Mouse (Mus musculus): ENCODE measurements around the gene Ephb2. TPM values are rescaled to one million over a fixed set of nuclear protein-coding genes. Genes with fewer than 3 reads are reported as not detected.

The Ephb2 gene
- polyA plus RNA-seq, 1 experiment from 2014 or later, result 5.8 TPM

- 7% methylated on average over 9 of the region's 9 CpGs for WGBS
- Histone ChIP-seq H3K4me2 (no peak overlapping the region), H3K36me3 (no peaks in the 10 kb centered on the region), H3K4me3 (no peak overlapping the region), H3K9ac (no peak overlapping the region), H3K27me3 (no peaks in the 10 kb centered on the region), H3K4me1 (peaks cover 26% of the 10 kb centered on the region), H3K27ac (no peak overlapping the region), H3K9me3 (no peaks in the 10 kb centered on the region)
- ATAC-seq (ENCODE audit: borderline replicate concordance, extremely low read depth, low FRiP score, low TSS enrichment), result no peak
These were observed 59.3 kb downstream of the Ephb2 start for GRCm38 (mm10) chr4:136776471-136776892.

- Histone ChIP-seq H3K4me1 (peaks cover 22% of the 10 kb centered on the region), H3K27ac (no peak overlapping the region), H3K27me3 (no peaks in the 10 kb centered on the region), H3K9ac (no peak overlapping the region), H3K4me2 (no peak overlapping the region), H3K36me3 (no peaks in the 10 kb centered on the region), H3K9me3 (no peaks in the 10 kb centered on the region), H3K4me3 (no peak overlapping the region)
- no peak for ATAC-seq (ENCODE audit: borderline replicate concordance, extremely low read depth, low FRiP score, low TSS enrichment)
- 73% methylated on average over 2 of the region's 2 CpGs for WGBS
These were observed 59.9 kb downstream of the Ephb2 start for GRCm38 (mm10) chr4:136775903-136776302.

- H3K9me3 ChIP-seq, result no peaks in the 10 kb centered on the region
- H3K4me1 ChIP-seq, result peaks cover 12% of the 10 kb centered on the region
- H3K9ac ChIP-seq, result no peak overlapping the region
- 53% methylated on average over 3 of the region's 3 CpGs for WGBS
- no peaks in the 10 kb centered on the region for H3K36me3 ChIP-seq
- H3K4me2 ChIP-seq, result no peak overlapping the region
- H3K27me3 ChIP-seq, result no peaks in the 10 kb centered on the region
- no peak overlapping the region for H3K4me3 ChIP-seq
- H3K27ac ChIP-seq, result no peak overlapping the region
- no peak for ATAC-seq (ENCODE audit: borderline replicate concordance, extremely low read depth, low FRiP score, low TSS enrichment)
These were observed 61.6 kb downstream of the Ephb2 start for GRCm38 (mm10) chr4:136774201-136774600.

DNA sequence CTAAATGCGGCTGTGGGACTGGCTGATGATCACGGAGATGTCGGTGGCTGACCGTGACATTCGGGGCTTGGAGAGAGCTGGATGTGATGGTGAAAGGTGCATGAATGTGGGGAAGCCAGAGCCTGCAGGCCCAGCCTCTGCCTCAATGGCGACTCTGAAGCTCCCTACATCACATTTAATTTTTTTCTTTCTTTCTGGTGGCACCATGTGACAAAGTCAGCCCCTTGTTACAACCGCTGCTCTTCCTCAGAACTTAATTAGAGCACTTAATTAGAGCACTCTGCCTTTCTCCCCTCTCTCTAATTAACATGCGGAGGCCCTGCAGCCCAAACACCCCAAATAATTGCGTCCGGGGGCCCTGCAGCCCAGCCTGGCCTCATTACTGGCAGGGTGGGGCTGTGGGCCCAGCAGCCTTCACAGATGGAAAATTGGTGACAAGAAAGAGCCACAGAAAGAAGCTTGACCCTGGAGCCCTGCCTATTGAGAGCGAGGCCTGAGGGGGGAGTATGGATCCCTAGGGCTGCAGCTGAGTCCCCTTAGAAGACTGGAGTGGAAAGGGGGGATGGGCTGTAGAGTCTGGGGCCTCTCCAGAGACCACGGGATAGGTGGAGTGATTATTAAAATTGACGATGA is 62.7 kb downstream of the Ephb2 start:
- H3K36me3 ChIP-seq, result no peaks in the 10 kb centered on the region
- no peaks in the 10 kb centered on the region for H3K27me3 ChIP-seq
- no peak for ATAC-seq (ENCODE audit: borderline replicate concordance, extremely low read depth, low FRiP score, low TSS enrichment)
- H3K27ac ChIP-seq, result no peak overlapping the region
- H3K9ac ChIP-seq, result no peak overlapping the region
- H3K4me3 ChIP-seq, result no peak overlapping the region
- H3K4me1 ChIP-seq, result peaks cover 12% of the 10 kb centered on the region
- H3K4me2 ChIP-seq, result no peak overlapping the region
- WGBS, result 86% methylated on average over 13 of the region's 13 CpGs
- H3K9me3 ChIP-seq, result no peaks in the 10 kb centered on the region

DNA sequence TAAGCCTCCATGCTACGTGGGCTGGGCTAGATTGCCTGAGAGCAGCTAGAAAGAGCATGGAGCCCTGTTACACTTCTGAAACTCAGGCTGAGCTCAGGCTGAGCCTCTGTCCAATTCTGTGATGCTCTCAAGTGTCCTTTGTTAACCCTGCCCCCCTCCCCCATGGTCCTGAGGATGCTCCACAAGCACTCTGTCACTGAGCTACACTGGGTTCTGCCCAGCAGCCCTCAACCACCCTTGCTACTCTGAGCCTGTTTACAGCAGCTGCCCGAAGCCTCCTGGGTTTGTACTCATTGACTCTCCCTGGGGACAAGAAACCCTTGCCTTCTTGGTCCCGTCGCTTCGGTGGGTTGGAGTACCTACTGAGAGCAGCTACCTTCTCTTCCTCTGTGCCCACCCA is 63.5 kb downstream of the Ephb2 start:
- no peak overlapping the region for H3K4me3 ChIP-seq
- H3K27ac ChIP-seq, result no peak overlapping the region
- no peaks in the 10 kb centered on the region for H3K36me3 ChIP-seq
- WGBS, result 89% methylated on average over 5 of the region's 5 CpGs
- no peak overlapping the region for H3K9ac ChIP-seq
- peaks cover 12% of the 10 kb centered on the region for H3K4me1 ChIP-seq
- H3K9me3 ChIP-seq, result no peaks in the 10 kb centered on the region
- ATAC-seq (ENCODE audit: borderline replicate concordance, extremely low read depth, low FRiP score, low TSS enrichment), result no peak
- no peaks in the 10 kb centered on the region for H3K27me3 ChIP-seq
- no peak overlapping the region for H3K4me2 ChIP-seq

GRCm38 (mm10) chr4:136770718-136771117 is 65.1 kb downstream of the Ephb2 start:
- H3K36me3 ChIP-seq, result no peaks in the 10 kb centered on the region
- H3K9ac ChIP-seq, result no peak overlapping the region
- 65% methylated on average over 17 of the region's 17 CpGs for WGBS
- H3K9me3 ChIP-seq, result no peaks in the 10 kb centered on the region
- H3K4me2 ChIP-seq, result no peak overlapping the region
- no peak overlapping the region for H3K27ac ChIP-seq
- no peak overlapping the region for H3K4me3 ChIP-seq
- no peak for ATAC-seq (ENCODE audit: borderline replicate concordance, extremely low read depth, low FRiP score, low TSS enrichment)
- H3K27me3 ChIP-seq, result no peaks in the 10 kb centered on the region
- no peaks in the 10 kb centered on the region for H3K4me1 ChIP-seq

- ATAC-seq (ENCODE audit: borderline replicate concordance, extremely low read depth, low FRiP score, low TSS enrichment), result no peak
- 92% methylated on average over 3 of the region's 3 CpGs for WGBS
- Histone ChIP-seq H3K36me3 (no peaks in the 10 kb centered on the region), H3K27ac (no peak overlapping the region), H3K27me3 (no peaks in the 10 kb centered on the region), H3K9me3 (no peaks in the 10 kb centered on the region), H3K4me1 (peaks cover 4% of the 10 kb centered on the region), H3K4me3 (no peak overlapping the region), H3K4me2 (no peak overlapping the region), H3K9ac (no peak overlapping the region)
These were observed 67.3 kb downstream of the Ephb2 start for GRCm38 (mm10) chr4:136768499-136768898.

DNA sequence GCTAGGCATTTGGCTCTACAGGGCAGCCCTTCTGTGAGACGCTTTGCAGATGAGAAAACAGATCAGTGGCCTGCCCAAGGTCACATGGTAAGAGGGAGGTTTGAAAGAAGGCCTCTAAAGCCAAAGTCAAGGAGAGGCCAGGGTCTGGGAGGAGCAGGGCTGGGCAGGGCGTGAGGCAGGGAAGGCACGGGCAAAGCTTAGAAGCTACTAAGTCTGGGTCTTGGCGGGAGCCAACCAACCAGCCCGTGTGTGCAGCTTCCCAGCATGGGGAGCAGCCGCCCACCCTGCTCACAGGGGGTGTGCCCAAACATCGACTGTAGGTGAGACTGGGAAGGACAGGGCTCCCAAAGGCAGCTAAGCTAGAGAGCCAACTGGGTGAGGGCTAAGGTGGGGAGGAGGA is 70.7 kb downstream of the Ephb2 start:
- Histone ChIP-seq H3K27me3 (no peaks in the 10 kb centered on the region), H3K36me3 (no peaks in the 10 kb centered on the region), H3K27ac (no peak overlapping the region), H3K4me3 (no peak overlapping the region), H3K4me1 (peaks cover 21% of the 10 kb centered on the region), H3K4me2 (no peak overlapping the region), H3K9me3 (no peaks in the 10 kb centered on the region), H3K9ac (no peak overlapping the region)
- 52% methylated on average over 7 of the region's 7 CpGs for WGBS
- no peak for ATAC-seq (ENCODE audit: borderline replicate concordance, extremely low read depth, low FRiP score, low TSS enrichment)

DNA sequence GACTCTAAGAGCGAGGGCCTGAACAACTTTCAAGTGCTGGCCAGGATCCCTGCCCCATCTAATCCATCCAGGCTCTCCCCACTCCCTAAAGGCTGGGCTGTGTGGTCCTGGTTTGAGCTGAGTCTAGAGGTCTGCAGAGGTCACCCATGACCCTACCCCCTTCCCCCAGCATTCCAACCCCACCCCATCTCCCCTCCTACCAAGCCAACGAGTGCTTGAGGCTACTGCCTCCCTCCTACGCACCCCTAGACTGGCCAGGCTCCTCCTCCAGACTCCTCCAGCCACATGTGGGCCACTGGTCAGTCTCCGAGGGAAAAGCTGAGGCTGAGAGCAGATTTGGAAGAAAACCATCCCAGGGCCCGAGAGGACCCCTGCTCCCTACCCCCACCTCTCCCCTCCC is 72.4 kb downstream of the Ephb2 start:
- WGBS, result 37% methylated on average over 5 of the region's 5 CpGs
- no peaks in the 10 kb centered on the region for H3K9me3 ChIP-seq
- no peak for ATAC-seq (ENCODE audit: borderline replicate concordance, extremely low read depth, low FRiP score, low TSS enrichment)
- H3K27ac ChIP-seq, result no peak overlapping the region
- H3K27me3 ChIP-seq, result no peaks in the 10 kb centered on the region
- H3K36me3 ChIP-seq, result no peaks in the 10 kb centered on the region
- H3K4me2 ChIP-seq, result no peak overlapping the region
- peaks cover 21% of the 10 kb centered on the region for H3K4me1 ChIP-seq
- H3K9ac ChIP-seq, result no peak overlapping the region
- H3K4me3 ChIP-seq, result no peak overlapping the region

- H3K4me2 ChIP-seq, result no peak overlapping the region
- H3K36me3 ChIP-seq, result no peaks in the 10 kb centered on the region
- no peak overlapping the region for H3K27ac ChIP-seq
- peaks cover 27% of the 10 kb centered on the region for H3K4me1 ChIP-seq
- H3K4me3 ChIP-seq, result no peak overlapping the region
- no peak overlapping the region for H3K9ac ChIP-seq
- no peaks in the 10 kb centered on the region for H3K27me3 ChIP-seq
- no peak for ATAC-seq (ENCODE audit: borderline replicate concordance, extremely low read depth, low FRiP score, low TSS enrichment)
- H3K9me3 ChIP-seq, result no peaks in the 10 kb centered on the region
- WGBS, result 42% methylated on average over 18 of the region's 18 CpGs
These were observed 73.9 kb downstream of the Ephb2 start for GRCm38 (mm10) chr4:136761713-136762380.

DNA sequence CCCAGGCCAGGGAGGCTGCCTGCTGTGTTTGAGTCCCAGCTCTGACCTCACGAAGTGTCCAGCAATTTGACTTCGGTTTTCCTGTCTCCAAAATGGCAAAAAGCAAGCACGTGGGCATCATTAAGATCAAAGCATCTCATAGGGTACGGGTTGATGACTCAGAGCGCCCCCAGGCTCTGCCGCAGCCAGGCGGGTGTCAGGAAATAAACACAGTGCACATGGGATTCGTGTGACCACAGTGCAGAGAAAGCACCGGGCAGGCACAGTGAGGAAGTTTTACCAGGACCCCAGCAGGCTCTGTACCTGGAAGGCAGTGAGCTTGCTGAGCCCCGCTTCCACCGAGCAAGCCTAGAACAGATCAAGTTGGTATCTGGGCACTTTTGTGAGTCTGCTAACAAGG is 74.9 kb downstream of the Ephb2 start:
- ATAC-seq (ENCODE audit: borderline replicate concordance, extremely low read depth, low FRiP score, low TSS enrichment), result no peak
- no peak overlapping the region for H3K27ac ChIP-seq
- 58% methylated on average over 11 of the region's 11 CpGs for WGBS
- H3K4me3 ChIP-seq, result no peak overlapping the region
- H3K4me2 ChIP-seq, result no peak overlapping the region
- no peak overlapping the region for H3K9ac ChIP-seq
- peaks cover 32% of the 10 kb centered on the region for H3K4me1 ChIP-seq
- H3K9me3 ChIP-seq, result no peaks in the 10 kb centered on the region
- H3K27me3 ChIP-seq, result no peaks in the 10 kb centered on the region
- no peaks in the 10 kb centered on the region for H3K36me3 ChIP-seq

DNA sequence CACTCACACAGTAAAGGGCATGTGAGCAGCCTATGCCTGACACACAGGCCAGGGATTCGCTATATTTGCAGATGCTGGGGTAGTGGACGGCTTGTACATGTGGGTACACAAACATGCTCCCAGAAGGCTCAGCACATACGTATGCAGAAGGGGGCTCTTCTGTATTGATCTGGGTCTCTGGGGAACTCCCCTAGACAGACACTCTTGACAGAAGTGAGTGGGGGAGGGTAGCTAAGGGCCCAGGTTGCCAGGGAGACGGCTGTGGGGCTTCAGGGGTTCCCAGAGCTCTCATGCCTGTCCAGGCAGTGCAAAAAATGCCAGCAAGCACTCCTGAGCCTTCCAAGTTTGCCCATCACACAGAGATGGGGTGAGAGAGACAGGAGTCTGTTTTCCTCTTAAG is 78.7 kb downstream of the Ephb2 start:
- 67% methylated on average over 4 of the region's 4 CpGs for WGBS
- peaks cover 31% of the 10 kb centered on the region for H3K4me1 ChIP-seq

More for the DNA sequence above, 78.7 kb downstream of the Ephb2 start:
- Histone ChIP-seq H3K9me3 (no peaks in the 10 kb centered on the region), H3K27ac (no peak overlapping the region), H3K4me2 (no peak overlapping the region), H3K27me3 (no peaks in the 10 kb centered on the region; the same call in 1 of the 2 replicates), H3K4me3 (no peak overlapping the region), H3K9ac (no peak overlapping the region), H3K36me3 (no peaks in the 10 kb centered on the region)
- ATAC-seq (ENCODE audit: borderline replicate concordance, extremely low read depth, low FRiP score, low TSS enrichment), result no peak

Data from lung, embryonic 15.5 days (tissue).